Mouse (Mus musculus) midbrain, embryonic 11.5 days (tissue): ENCODE measurements around the gene Hccs. TPM values are rescaled to one million over a fixed set of nuclear protein-coding genes. Genes with fewer than 3 reads are reported as not detected.
A peak's percentile ranks its signal among the peaks of the same experiment; 100 is the strongest.
"Not testable (repeated sequence)": the region's sequence is repeated elsewhere in the genome, so short reads cannot be mapped to it uniquely, and the experiment has no call there.

Source experiments
- ATAC-seq: fragments of 200-750 bp; cut with Nextera tagmentation; 2 replicates; pipeline ENCODE4 v1.8.0; 2017; ENCODE audit warnings: moderate TSS enrichment, moderate library complexity; ENCODE audit not compliant: low FRiP score
- DNase-seq: peaks from one replicate; pipeline ENCODE4 v3.0.0; 2015; ENCODE audit warnings: low spot score; ENCODE audit errors: missing footprints
- H3K27ac ChIP-seq: fragments of 300-500 bp; sonication (generic); 2 replicates; pipeline ENCODE4 v1.5.1; 2014; ENCODE audit warnings: low read depth, low read length
- H3K27me3 ChIP-seq: fragments of 300-500 bp; sonication (generic); 2 replicates; pipeline ENCODE4 v1.6.1; 2014; ENCODE audit warnings: mild to moderate bottlenecking, low read length, moderate library complexity, mixed read lengths; ENCODE audit not compliant: control insufficient read depth, insufficient read depth
- H3K36me3 ChIP-seq: fragments of 300-500 bp; sonication (generic); 2 replicates; pipeline ENCODE4 v1.6.1; 2014; ENCODE audit warnings: mild to moderate bottlenecking, low read length, moderate library complexity, mixed read lengths; ENCODE audit not compliant: control insufficient read depth, insufficient read depth
- H3K4me1 ChIP-seq: fragments of 300-500 bp; sonication (generic); 2 replicates; pipeline ENCODE4 v1.6.1; 2014; ENCODE audit warnings: low read length; ENCODE audit not compliant: control insufficient read depth, insufficient read depth
- H3K4me2 ChIP-seq: fragments of 300-500 bp; sonication (generic); 2 replicates; pipeline ENCODE4 v1.6.1; 2014; ENCODE audit warnings: mild to moderate bottlenecking, moderate library complexity
- H3K4me3 ChIP-seq: fragments of 300-500 bp; sonication (generic); 2 replicates; pipeline ENCODE4 v1.5.1; 2014; ENCODE audit warnings: low read depth, low read length
- H3K9ac ChIP-seq: fragments of 300-500 bp; sonication (generic); 2 replicates; pipeline ENCODE4 v1.6.1; 2014; ENCODE audit warnings: low read length
- H3K9me3 ChIP-seq: fragments of 300-500 bp; sonication (generic); 2 replicates; pipeline ENCODE4 v1.6.1; 2016; ENCODE audit warnings: low read length; ENCODE audit not compliant: control insufficient read depth
- WGBS: fragments of 180-500 bp; shearing (Covaris S2); extraction: QIAGEN DNeasy Blood & Tissue Kit; methylation state at CpG from one replicate; pipeline ENCODE4 v1.1.7; 2014; 5-methylcytosine and 5-hydroxymethylcytosine counted together
- polyA plus RNA-seq: library from polyadenylated mRNA; unstranded; fragments of >200 nt; fragmentation: Nextera tagmentation; extraction: Ambion mirVana; gene quantifications from 2 replicates; pipeline ENCODE4 v1.2.1, GENCODE M21; 2014

The Hccs gene
- polyA plus RNA-seq, result 57.5 and 57.6 TPM in 2 replicates

- H3K27ac ChIP-seq, result peak within 1 kb of the TSS; percentile 71
- ATAC-seq (peak; percentile 100), DNase-seq (peak; percentile 95)
- H3K4me2 ChIP-seq, result peak within 1 kb of the TSS; percentile 47
- H3K9me3 ChIP-seq, result no peaks in the 10 kb centered on the region
- H3K27me3 ChIP-seq, result peaks cover 3% of the 10 kb centered on the region; the same call in 1 of the 2 replicates
- 0 out of 2 replicates have a peak, but pooled peaks cover 2% of the 10 kb centered on the region for H3K4me1 ChIP-seq
- H3K4me3 ChIP-seq, result peak within 1 kb of the TSS; percentile 51
- peak within 1 kb of the TSS; percentile 69 for H3K9ac ChIP-seq
- no peaks in the 10 kb centered on the region for H3K36me3 ChIP-seq
- 20% methylated on average over 72 of the region's 97 CpGs for WGBS
These were observed at the start of gene Hccs for GRCm38 (mm10) chrX:169319945-169320667. TSS of gene Hccs (minus strand) at chrX:169320372.

DNA sequence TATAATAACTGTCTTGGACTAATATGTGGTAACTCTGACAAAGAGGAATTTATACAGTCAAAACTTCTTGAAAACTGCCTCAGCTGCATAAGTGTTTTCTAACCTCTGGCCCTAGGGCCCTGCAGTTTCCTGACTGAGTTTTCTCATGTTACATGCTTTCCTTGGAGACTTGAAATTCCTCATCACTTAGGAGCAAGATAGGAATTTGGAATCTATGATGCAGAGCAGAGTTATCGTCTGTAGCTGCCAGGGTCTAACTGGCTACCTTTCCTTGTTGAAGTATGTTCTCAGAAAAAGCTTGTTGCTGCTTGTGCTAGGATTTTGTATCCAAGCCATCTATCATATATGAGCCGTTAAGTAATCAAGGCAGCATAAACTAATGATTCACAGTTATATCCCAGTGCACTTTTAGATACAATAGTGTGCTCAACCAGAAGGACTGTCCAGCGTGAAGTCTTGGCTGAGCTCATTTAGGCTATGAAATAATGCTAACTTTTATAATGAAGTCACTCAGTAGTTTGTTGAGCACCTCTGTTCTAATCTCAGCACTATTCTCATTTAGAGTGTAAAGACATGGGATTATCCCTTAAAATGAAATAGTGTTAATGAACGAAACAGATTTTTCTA is 37.1 kb upstream of the Hccs start:
- 79% methylated on average over 4 of the region's 4 CpGs for WGBS
- Histone ChIP-seq H3K4me3 (no peak overlapping the region), H3K36me3 (no peaks in the 10 kb centered on the region), H3K9me3 (no peaks in the 10 kb centered on the region), H3K4me2 (no peak overlapping the region), H3K27ac (no peak overlapping the region), H3K27me3 (peaks cover 2% of the 10 kb centered on the region; the same call in 1 of the 2 replicates), H3K9ac (no peak overlapping the region), H3K4me1 (no peaks in the 10 kb centered on the region)
- ATAC-seq (no peak), DNase-seq (no peak)

GRCm38 (mm10) chrX:169338213-169338612 is 18.0 kb upstream of the Hccs start:
- Histone ChIP-seq H3K36me3 (no peaks in the 10 kb centered on the region), H3K4me2 (no peak overlapping the region), H3K9ac (no peak overlapping the region), H3K4me3 (no peak overlapping the region), H3K9me3 (no peaks in the 10 kb centered on the region), H3K4me1 (no peaks in the 10 kb centered on the region), H3K27ac (no peak overlapping the region), H3K27me3 (no peaks in the 10 kb centered on the region)
- no peak for ATAC-seq
- 80% methylated on average over 3 of the region's 3 CpGs for WGBS
- DNase-seq, result no peak

DNA sequence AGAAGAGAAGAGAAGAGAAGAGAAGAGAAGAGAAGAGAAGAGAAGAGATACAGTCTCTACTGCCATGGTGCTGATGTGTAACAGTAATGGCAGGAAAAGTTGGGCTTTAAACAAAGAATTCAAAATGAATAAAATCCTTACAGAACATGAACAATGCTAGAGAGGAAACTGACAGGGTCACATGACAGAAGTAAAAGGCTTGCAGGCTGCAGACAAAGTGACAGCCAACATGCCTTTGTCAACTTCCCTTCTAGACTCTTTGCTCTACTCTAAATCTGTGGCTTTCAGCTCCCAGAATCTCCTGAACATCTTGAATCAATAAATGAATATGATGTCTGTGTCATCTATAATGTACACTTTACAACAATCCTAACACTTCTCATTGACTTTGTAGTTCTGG is 17.4 kb upstream of the Hccs start:
- H3K9ac ChIP-seq, result no peak overlapping the region
- ATAC-seq (no peak), DNase-seq (no peak)
- H3K27me3 ChIP-seq, result no peaks in the 10 kb centered on the region
- H3K4me1 ChIP-seq, result no peaks in the 10 kb centered on the region
- H3K27ac ChIP-seq, result no peak overlapping the region
- no peaks in the 10 kb centered on the region for H3K9me3 ChIP-seq
- no peak overlapping the region for H3K4me2 ChIP-seq
- H3K36me3 ChIP-seq, result no peaks in the 10 kb centered on the region
- H3K4me3 ChIP-seq, result no peak overlapping the region

DNA sequence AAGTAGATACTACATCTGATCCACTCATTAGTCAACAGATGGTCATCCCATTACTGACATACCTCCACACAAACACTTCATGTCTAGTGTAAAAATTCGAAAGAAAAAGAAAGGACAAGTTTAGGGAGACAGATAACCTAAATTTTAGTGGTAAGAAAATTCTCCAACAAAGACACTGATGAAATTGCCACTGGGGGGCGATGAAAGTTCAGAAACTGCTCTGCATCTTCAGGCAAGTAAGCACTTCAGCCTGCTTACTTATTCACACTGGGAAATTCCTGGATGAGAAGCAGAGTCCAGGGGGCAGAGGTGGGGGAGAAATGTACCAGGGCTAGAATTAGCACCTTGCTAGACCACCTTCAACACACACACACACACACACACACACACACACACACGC is 12.1 kb upstream of the Hccs start:
- H3K4me1 ChIP-seq, result no peaks in the 10 kb centered on the region
- no peaks in the 10 kb centered on the region for H3K9me3 ChIP-seq
- H3K9ac ChIP-seq, result no peak overlapping the region
- 42% methylated on average over 3 of the region's 3 CpGs for WGBS
- no peaks in the 10 kb centered on the region for H3K27me3 ChIP-seq
- no peak overlapping the region for H3K27ac ChIP-seq
- H3K4me3 ChIP-seq, result no peak overlapping the region
- ATAC-seq, result no peak
- no peaks in the 10 kb centered on the region for H3K36me3 ChIP-seq
- no peak overlapping the region for H3K4me2 ChIP-seq
- DNase-seq, result no peak

DNA sequence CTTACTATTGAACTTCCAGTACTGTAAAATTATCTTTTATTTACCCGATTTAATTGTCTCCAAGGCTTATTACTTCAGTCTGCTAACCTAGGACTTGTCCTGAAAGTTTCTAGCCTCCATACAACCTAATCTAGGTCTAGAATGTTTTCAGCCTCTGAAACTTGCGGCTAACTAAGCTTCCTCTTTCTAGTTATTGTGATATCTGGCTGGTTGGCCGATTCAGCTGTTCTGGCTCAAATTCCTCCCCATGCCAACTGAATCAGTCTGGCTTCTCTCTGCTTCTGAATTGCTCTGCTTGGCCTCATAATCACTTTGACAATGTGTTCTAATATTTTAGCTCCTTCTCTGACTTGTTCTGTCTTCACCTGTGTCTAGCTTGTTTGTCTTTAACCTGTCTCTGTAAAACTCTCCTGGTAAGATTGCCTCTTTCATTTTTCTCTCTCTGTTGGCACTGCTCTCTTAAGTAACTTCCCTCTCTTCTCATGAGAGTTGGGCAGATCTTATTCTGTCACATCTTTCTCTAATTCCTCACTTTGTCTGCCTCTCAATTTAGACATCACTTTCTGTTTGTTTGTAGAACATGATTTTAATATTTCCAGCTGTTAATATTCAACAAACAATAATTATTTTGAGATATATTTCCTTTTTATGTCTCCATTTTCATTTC is 5.9 kb upstream of the Hccs start:
- ATAC-seq, result no peak

GRCm38 (mm10) chrX:169320668-169321005 is 465 bp upstream of the Hccs start:
- WGBS, result 36% methylated on average over 15 of the region's 15 CpGs
- H3K27ac ChIP-seq, result not testable (repeated sequence)
- ATAC-seq, result peak; percentile 45; the same call in 1 of the 2 replicates

More for the DNA sequence above, 5.9 kb upstream of the Hccs start:
- Histone ChIP-seq H3K27ac (no peak overlapping the region), H3K9me3 (no peaks in the 10 kb centered on the region), H3K4me3 (no peak overlapping the region), H3K4me1 (no peaks in the 10 kb centered on the region), H3K36me3 (no peaks in the 10 kb centered on the region), H3K4me2 (no peak overlapping the region), H3K27me3 (peaks cover 3% of the 10 kb centered on the region), H3K9ac (no peak overlapping the region)
- DNase-seq, result no peak
- 76% methylated on average over 3 of the region's 3 CpGs for WGBS

DNA sequence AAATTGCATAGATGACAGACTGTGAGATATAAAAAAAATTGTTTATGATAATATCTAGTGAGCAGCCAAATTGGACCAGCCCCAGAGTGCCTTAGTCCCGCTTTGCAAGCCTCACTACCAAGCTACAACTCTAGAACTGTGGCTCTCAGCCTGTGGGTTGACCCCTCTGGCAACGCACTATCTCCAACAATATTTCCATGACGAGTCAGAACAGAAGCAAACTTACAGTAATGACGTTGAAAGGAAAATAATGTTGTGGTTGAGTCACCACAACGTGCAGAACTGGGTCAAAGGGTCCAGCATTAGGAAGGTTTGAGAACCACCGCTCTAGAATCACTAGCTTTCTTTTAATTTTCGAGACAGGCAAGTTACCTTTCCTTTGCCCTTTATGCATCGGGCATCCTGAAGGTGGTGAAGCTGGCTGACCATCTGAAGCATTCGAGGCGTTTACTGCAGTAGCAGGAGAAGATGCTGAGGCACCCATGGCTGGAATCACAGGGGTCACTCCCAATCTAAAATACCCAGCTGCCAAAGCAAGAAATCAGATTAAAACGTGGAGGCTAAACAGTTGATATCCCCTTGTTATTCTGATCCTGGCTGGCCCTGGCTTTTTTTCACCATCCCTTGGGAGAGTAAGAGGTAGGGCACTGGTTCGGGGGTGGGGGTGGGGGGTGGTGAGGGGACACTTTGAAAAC is 959 bp downstream of the Hccs start:
- no peaks in the 10 kb centered on the region for H3K9me3 ChIP-seq
- H3K4me3 ChIP-seq, result peak overlapping the region; percentile 51
- H3K4me2 ChIP-seq, result peak overlapping the region; percentile 47
- ATAC-seq (no peak), DNase-seq (peak; percentile 82)
- peaks cover 3% of the 10 kb centered on the region; the same call in 1 of the 2 replicates for H3K27me3 ChIP-seq
- peak overlapping the region; percentile 69 for H3K9ac ChIP-seq
- H3K27ac ChIP-seq, result no peak overlapping the region
- 60% methylated on average over 12 of the region's 12 CpGs for WGBS
- 0 out of 2 replicates have a peak, but pooled peaks cover 2% of the 10 kb centered on the region for H3K4me1 ChIP-seq
- no peaks in the 10 kb centered on the region for H3K36me3 ChIP-seq

More at GRCm38 (mm10) chrX:169320668-169321005, 465 bp upstream of the Hccs start:
- H3K4me3 ChIP-seq, result peak overlapping the region; percentile 51
- peak overlapping the region; percentile 38; the same call in 1 of the 2 replicates for H3K9ac ChIP-seq
- not testable (repeated sequence) for H3K36me3 ChIP-seq, H3K27me3 ChIP-seq, H3K9me3 ChIP-seq, H3K4me1 ChIP-seq, DNase-seq
- H3K4me2 ChIP-seq, result 0 out of 2 replicates have a peak overlapping the region, but pooled peaks have one; percentile 6
